Mouse (Mus musculus): ENCODE measurements around the gene Fign. TPM values are rescaled to one million over a fixed set of nuclear protein-coding genes. Genes with fewer than 3 reads are reported as not detected.
A peak's percentile ranks its signal among the peaks of the same experiment; 100 is the strongest.

Fign gene
- total and polyA plus RNA-seq, 2 experiments from 2014 or later: 7.9 to 16.7 TPM

DNA sequence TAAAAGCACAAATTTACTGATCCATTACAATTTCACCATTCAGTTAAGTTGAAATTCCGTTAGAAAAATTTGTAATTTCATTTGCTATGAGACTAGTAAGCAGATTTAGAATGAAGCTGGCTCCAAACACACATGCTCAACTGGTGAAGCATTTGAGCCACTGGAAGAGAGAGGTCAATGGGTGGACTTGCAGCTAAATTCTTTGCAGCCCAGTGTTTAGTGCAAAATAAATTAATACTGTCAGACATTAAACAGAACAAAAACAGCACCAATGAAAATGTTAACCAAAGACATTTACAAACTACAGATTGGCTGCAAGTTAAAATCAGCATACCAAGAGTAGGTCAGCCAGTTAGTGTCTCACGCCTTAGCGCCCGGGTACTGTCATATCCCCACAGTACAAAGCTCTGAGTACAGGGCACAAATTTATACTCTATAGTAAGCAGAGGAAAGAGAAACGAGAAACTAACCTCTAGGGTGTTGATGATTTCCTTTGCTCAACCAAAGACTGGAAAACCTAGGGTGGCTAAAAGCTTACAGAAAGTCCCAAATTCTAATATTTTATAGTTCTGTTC, 13.9 kb downstream of the Fign start:
- H3K4me2 ChIP-seq (ENCODE audit: low read depth, low read length, poor library complexity, severe bottlenecking): no peak overlapping the region
- no peak for TF ChIP-seq CTCF (IDR thresholded peaks at IDR 0.05)
- no peaks in the 10 kb centered on the region for H3K4me1 ChIP-seq (ENCODE audit: insufficient read depth, low read length)
- no peaks in the 10 kb centered on the region for H3K36me3 ChIP-seq (ENCODE audit: insufficient read depth, low read length)
- no peaks in the 10 kb centered on the region for H3K9me3 ChIP-seq (ENCODE audit: low read length)
- ATAC-seq (ENCODE audit: low FRiP score) (no peak), DNase-seq (ENCODE audit: low spot score) (no peak)
- H3K27me3 ChIP-seq (ENCODE audit: insufficient read depth, low read length): no peaks in the 10 kb centered on the region
- H3K4me3 ChIP-seq (ENCODE audit: low read depth, low read length): no peak overlapping the region
- no peak overlapping the region for H3K9ac ChIP-seq (replicated peaks; ENCODE audit: low read length, poor library complexity, severe bottlenecking)
- no peak overlapping the region for H3K27ac ChIP-seq (ENCODE audit: low read depth, low read length)
- WGBS: 84% methylated on average over 5 of the region's 5 CpGs

DNA sequence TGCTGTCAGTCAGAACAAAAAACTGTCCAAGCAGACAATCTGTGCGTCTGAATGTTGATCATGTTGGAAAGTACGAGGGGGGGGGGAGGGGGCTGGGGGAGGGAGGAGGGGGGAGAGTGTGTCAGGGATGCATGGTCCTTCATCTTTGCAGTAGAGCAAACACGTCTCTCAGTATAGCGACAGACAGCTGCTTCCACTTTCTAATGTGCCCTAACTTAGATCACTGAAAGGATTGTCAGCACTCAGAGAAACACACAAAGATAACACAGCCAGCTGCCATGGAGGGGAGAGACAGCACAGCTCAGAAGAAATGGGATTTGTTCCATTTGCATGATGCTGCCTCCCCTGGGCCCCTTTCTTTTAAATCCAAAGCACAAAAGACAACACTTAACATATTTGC, 18.1 kb downstream of the Fign start:
- ATAC-seq (ENCODE audit: low FRiP score) (0 out of 2 replicates have a peak, but pooled peaks have one; percentile 19), DNase-seq (ENCODE audit: low spot score) (no peak)
- H3K4me2 ChIP-seq (ENCODE audit: low read depth, low read length, poor library complexity, severe bottlenecking): no peak overlapping the region
- no peak overlapping the region for H3K9ac ChIP-seq (replicated peaks; ENCODE audit: low read length, poor library complexity, severe bottlenecking)
- H3K27ac ChIP-seq (ENCODE audit: low read depth, low read length): no peak overlapping the region
- H3K27me3 ChIP-seq (ENCODE audit: insufficient read depth, low read length): no peaks in the 10 kb centered on the region
- H3K9me3 ChIP-seq (ENCODE audit: low read length): no peaks in the 10 kb centered on the region
- H3K4me3 ChIP-seq (ENCODE audit: low read depth, low read length): no peak overlapping the region
- no peak for TF ChIP-seq CTCF (IDR thresholded peaks at IDR 0.05)
- 27% methylated on average over 4 of the region's 4 CpGs for WGBS
- no peaks in the 10 kb centered on the region for H3K4me1 ChIP-seq (ENCODE audit: insufficient read depth, low read length)
- H3K36me3 ChIP-seq (ENCODE audit: insufficient read depth, low read length): no peaks in the 10 kb centered on the region

DNA sequence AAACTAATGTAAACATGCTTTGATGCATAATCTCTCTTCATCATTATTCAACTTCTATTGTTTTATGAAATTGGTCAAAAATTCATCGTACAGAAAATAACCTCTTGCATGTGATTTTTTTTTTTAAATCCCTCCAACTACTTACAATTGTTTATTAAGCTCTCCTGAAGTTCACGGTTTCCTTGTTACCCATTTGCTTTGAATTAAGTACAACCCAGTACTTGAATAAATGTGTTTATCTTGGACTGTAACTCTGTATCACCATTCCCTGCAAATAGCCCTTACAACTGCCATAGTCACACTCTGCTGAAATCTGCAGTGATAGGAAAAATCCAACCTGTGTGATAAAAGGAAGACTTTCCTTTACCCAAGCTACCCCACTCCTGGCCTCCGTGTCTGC, 19.3 kb downstream of the Fign start:
- Histone ChIP-seq H3K4me2 (ENCODE audit: low read depth, low read length, poor library complexity, severe bottlenecking) (no peak overlapping the region), H3K4me3 (ENCODE audit: low read depth, low read length) (no peak overlapping the region), H3K27ac (ENCODE audit: low read depth, low read length) (no peak overlapping the region), H3K36me3 (ENCODE audit: insufficient read depth, low read length) (no peaks in the 10 kb centered on the region), H3K9me3 (ENCODE audit: low read length) (no peaks in the 10 kb centered on the region), H3K9ac (replicated peaks; ENCODE audit: low read length, poor library complexity, severe bottlenecking) (no peak overlapping the region), H3K4me1 (ENCODE audit: insufficient read depth, low read length) (no peaks in the 10 kb centered on the region), H3K27me3 (ENCODE audit: insufficient read depth, low read length) (no peaks in the 10 kb centered on the region)
- ATAC-seq (ENCODE audit: low FRiP score) (no peak), DNase-seq (ENCODE audit: low spot score) (no peak)
- 65% methylated on average over 3 of the region's 3 CpGs for WGBS
- TF ChIP-seq CTCF (IDR thresholded peaks at IDR 0.05): no peak

DNA sequence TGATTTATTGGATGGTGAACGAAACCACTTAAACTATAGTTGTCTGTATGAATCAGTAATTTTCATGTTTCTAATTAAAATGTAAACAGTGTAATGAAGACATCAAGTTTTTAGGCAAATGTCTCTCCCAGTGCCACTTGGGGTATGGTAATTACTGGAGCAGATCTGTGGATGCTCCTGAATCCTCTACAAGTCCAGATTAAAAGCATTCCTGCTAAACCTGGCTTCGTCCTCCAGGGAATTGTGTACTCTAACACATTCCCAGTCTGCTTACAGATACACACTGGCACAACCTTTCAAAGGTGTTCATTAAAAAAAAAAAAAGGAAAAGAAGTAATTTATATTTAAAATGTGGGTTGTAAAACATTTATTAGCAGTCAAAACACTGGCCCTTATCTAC, 20.0 kb downstream of the Fign start:
- Histone ChIP-seq H3K27ac (ENCODE audit: low read depth, low read length) (no peak overlapping the region), H3K4me3 (ENCODE audit: low read depth, low read length) (no peak overlapping the region), H3K4me1 (ENCODE audit: insufficient read depth, low read length) (no peaks in the 10 kb centered on the region), H3K27me3 (ENCODE audit: insufficient read depth, low read length) (no peaks in the 10 kb centered on the region), H3K9me3 (ENCODE audit: low read length) (no peaks in the 10 kb centered on the region), H3K9ac (replicated peaks; ENCODE audit: low read length, poor library complexity, severe bottlenecking) (no peak overlapping the region), H3K4me2 (ENCODE audit: low read depth, low read length, poor library complexity, severe bottlenecking) (no peak overlapping the region), H3K36me3 (ENCODE audit: insufficient read depth, low read length) (no peaks in the 10 kb centered on the region)
- no peak for DNase-seq (ENCODE audit: low spot score)
- TF ChIP-seq CTCF (IDR thresholded peaks at IDR 0.05): no peak
- ATAC-seq (ENCODE audit: low FRiP score): no peak
- WGBS: 64% methylated on average over 2 of the region's 2 CpGs

DNA sequence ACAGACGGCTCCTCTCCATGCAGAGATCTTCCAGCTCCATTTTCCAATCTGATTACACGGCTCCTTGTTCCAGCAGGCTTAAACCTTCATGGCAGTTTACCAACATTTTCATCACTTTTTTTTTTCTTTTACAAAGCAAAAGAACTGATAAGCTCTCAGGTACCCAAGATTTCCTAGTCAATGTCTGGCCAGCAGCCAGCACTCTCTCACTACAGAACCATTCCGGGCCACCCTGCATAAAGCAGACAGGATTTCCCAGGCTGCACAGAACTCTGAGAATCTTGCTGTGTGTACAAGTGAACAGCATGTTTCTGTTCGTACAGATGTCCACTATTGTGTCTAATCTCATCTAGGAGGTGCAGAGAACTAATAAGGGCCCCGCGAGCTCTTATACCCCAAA, 22.0 kb downstream of the Fign start:
- no peaks in the 10 kb centered on the region for H3K27me3 ChIP-seq (ENCODE audit: insufficient read depth, low read length)
- H3K9ac ChIP-seq (replicated peaks; ENCODE audit: low read length, poor library complexity, severe bottlenecking): no peak overlapping the region
- no peaks in the 10 kb centered on the region for H3K4me1 ChIP-seq (ENCODE audit: insufficient read depth, low read length)
- no peaks in the 10 kb centered on the region for H3K36me3 ChIP-seq (ENCODE audit: insufficient read depth, low read length)
- DNase-seq (ENCODE audit: low spot score) (no peak), ATAC-seq (ENCODE audit: low FRiP score) (no peak)
- TF ChIP-seq CTCF (IDR thresholded peaks at IDR 0.05): no peak
- H3K9me3 ChIP-seq (ENCODE audit: low read length): no peaks in the 10 kb centered on the region
- peak overlapping the region; percentile 45 for H3K4me2 ChIP-seq (ENCODE audit: low read depth, low read length, poor library complexity, severe bottlenecking)
- WGBS: 27% methylated on average over 6 of the region's 6 CpGs
- no peak overlapping the region for H3K27ac ChIP-seq (ENCODE audit: low read depth, low read length)
- H3K4me3 ChIP-seq (ENCODE audit: low read depth, low read length): no peak overlapping the region

DNA sequence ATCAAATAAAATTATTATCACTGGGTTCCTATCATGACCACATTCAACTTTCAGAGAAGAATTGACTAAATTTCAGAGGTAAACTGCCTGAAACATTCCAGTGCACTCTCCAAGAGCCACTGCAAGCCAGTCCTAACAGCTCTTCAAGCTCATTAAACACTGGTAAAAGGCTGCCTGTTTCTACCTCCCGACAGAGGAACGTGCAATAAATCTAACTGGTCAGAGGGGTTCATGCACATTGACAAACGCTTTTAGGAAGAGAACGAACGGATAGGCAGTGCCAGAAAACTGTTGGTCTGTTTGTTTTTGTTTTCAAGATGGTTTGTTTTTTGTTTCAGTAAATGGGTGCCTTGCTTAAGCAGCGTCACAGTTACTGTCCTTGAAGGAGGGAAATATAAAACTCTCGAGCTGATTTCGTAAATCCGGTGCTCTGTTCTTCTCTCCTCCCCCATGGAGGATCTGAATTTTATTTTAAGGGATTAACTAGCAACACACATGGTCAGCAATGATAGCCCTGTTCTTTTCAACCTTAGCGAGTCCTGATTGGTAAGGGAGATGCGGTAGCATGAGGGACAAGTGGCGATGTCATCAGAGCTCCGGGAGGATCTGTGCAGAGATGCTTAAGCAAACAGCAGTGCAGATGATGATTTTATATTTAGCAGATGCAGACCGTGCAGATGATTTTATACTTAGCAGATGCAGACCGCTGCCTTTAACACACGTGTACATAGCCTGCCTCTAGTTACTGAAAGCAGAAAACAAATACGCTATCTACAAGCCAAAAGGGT, 23.0 kb downstream of the Fign start:
- H3K9ac ChIP-seq (replicated peaks; ENCODE audit: low read length, poor library complexity, severe bottlenecking): no peak overlapping the region
- DNase-seq (ENCODE audit: low spot score) (no peak), ATAC-seq (ENCODE audit: low FRiP score) (no peak)
- no peaks in the 10 kb centered on the region for H3K9me3 ChIP-seq (ENCODE audit: low read length)
- WGBS: 36% methylated on average over 17 of the region's 17 CpGs
- H3K36me3 ChIP-seq (ENCODE audit: insufficient read depth, low read length): no peaks in the 10 kb centered on the region
- H3K4me1 ChIP-seq (ENCODE audit: insufficient read depth, low read length): no peaks in the 10 kb centered on the region
- TF ChIP-seq CTCF (IDR thresholded peaks at IDR 0.05): no peak
- peak overlapping the region; percentile 45 for H3K4me2 ChIP-seq (ENCODE audit: low read depth, low read length, poor library complexity, severe bottlenecking)
- no peak overlapping the region for H3K27ac ChIP-seq (ENCODE audit: low read depth, low read length)
- H3K27me3 ChIP-seq (ENCODE audit: insufficient read depth, low read length): no peaks in the 10 kb centered on the region
- H3K4me3 ChIP-seq (ENCODE audit: low read depth, low read length): peak overlapping the region; percentile 1; the same call in 1 of the 2 replicates

Measured in midbrain, postnatal 0 days (tissue).